Mouse (Mus musculus) bone marrow, adult 2 months (tissue): ENCODE results near the gene Speer4a. TPM values are rescaled to one million over a fixed set of nuclear protein-coding genes. Genes with fewer than 3 reads are reported as not detected.
"Not testable (repeated sequence)": the region's sequence is repeated elsewhere in the genome, so short reads cannot be mapped to it uniquely, and the experiment has no call there.

Source experiments
- H3K27ac ChIP-seq: fragments of 200-500 bp; 2 replicates; pipeline ENCODE4 v1.5.1; 2012; ENCODE audit warnings: low read depth, mild to moderate bottlenecking, control low read depth, inconsistent platforms, low read length; ENCODE audit not compliant: control insufficient read depth, poor library complexity, insufficient read depth
- H3K4me1 ChIP-seq: fragments of 200-500 bp; 2 replicates; pipeline ENCODE4 v1.6.1; 2011; ENCODE audit warnings: low read length; ENCODE audit not compliant: control insufficient read depth, insufficient read depth
- H3K4me3 ChIP-seq: fragments of 200-500 bp; replicated peaks from 2 replicates; pipeline ENCODE3; 2011; ENCODE audit warnings: mild to moderate bottlenecking, low read depth, low read length, control low read depth; ENCODE audit not compliant: control insufficient read depth
- CTCF ChIP-seq: fragments of 200-500 bp; IDR thresholded peaks from 2 replicates; pipeline ENCODE4 v1.5.1; 2011; ENCODE audit warnings: low read length, control low read depth; ENCODE audit not compliant: control insufficient read depth, insufficient read depth
- POLR2A ChIP-seq: fragments of 200-500 bp; IDR thresholded peaks from 2 replicates; pipeline ENCODE4 v1.6.1; 2011; ENCODE audit warnings: low read depth, mild to moderate bottlenecking, control low read depth, low read length, borderline replicate concordance; ENCODE audit not compliant: control insufficient read depth
- WGBS: fragments of 180-500 bp; shearing (Covaris S2); methylation state at CpG from one replicate; pipeline ENCODE4 v1.1.7; 2018; 5-methylcytosine and 5-hydroxymethylcytosine counted together
- polyA plus RNA-seq: library from polyadenylated mRNA; stranded (reverse); fragments of >200 nt; gene quantifications from 2 replicates; pipeline ENCODE4 v1.2.4, GENCODE M21; 2011; ENCODE audit warnings: low replicate concordance; ENCODE audit not compliant: missing spikeins, insufficient read depth, insufficient read length

Gene Speer4a
- polyA plus RNA-seq = not detected in 2 replicates

GRCm38 (mm10) chr5:26039458-26039857 lies at the start of gene Speer4a:
TSS of gene Speer4a (minus strand) at chr5:26039558.
- not testable (repeated sequence) for H3K4me3 ChIP-seq, H3K27ac ChIP-seq, H3K4me1 ChIP-seq
- 58% methylated on average over 2 of the region's 2 CpGs for WGBS

- H3K4me3 ChIP-seq, H3K4me1 ChIP-seq, H3K27ac ChIP-seq: not testable (repeated sequence)
Observed at GRCm38 (mm10) chr5:26079023-26079422, 39.7 kb upstream of the Speer4a start.

GRCm38 (mm10) chr5:26070716-26071115 lies 31.4 kb upstream of the Speer4a start:
- TF ChIP-seq POLR2A = no peak
- no peak for TF ChIP-seq CTCF
- no peak overlapping the region for H3K27ac ChIP-seq
- no peak overlapping the region for H3K4me3 ChIP-seq
- 84% methylated on average over 24 of the region's 24 CpGs for WGBS
- H3K4me1 ChIP-seq = no peaks in the 10 kb centered on the region

GRCm38 (mm10) chr5:26058481-26058880 lies 19.1 kb upstream of the Speer4a start, which contains the start of gene Gm7347:
TSS of gene Gm7347 (minus strand) at chr5:26058581.
- no CpG with 5 or more reads among the region's 2 CpGs for WGBS
- not testable (repeated sequence) for H3K4me3 ChIP-seq, H3K27ac ChIP-seq, H3K4me1 ChIP-seq

GRCm38 (mm10) chr5:26022816-26023215 lies 16.5 kb downstream of the Speer4a start, which contains the start of gene Gm5862:
TSS of gene Gm5862 (minus strand) at chr5:26022916.
- not testable (repeated sequence) for H3K4me3 ChIP-seq, H3K27ac ChIP-seq, H3K4me1 ChIP-seq
- WGBS = no CpG with 5 or more reads among the region's 3 CpGs

GRCm38 (mm10) chr5:26007697-26008096 lies 31.7 kb downstream of the Speer4a start:
- not testable (repeated sequence) for H3K4me3 ChIP-seq, H3K27ac ChIP-seq, H3K4me1 ChIP-seq
- 52% methylated on average over 7 of the region's 7 CpGs for WGBS

- not testable (repeated sequence) for H3K4me1 ChIP-seq, H3K4me3 ChIP-seq, H3K27ac ChIP-seq
- WGBS = 23% methylated on average over 45 of the region's 45 CpGs
Observed at GRCm38 (mm10) chr5:26006937-26007695, 32.2 kb downstream of the Speer4a start.

- not testable (repeated sequence) for H3K27ac ChIP-seq
- 69% methylated on average over 1 of the region's 2 CpGs for WGBS
Observed at GRCm38 (mm10) chr5:26004698-26005097, 34.7 kb downstream of the Speer4a start, which contains the start of gene Gm1979. TSS of gene Gm1979 (minus strand) at chr5:26004798.

GRCm38 (mm10) chr5:25988550-25988949 lies 50.8 kb downstream of the Speer4a start, which contains the start of gene Gm21698:
TSS of gene Gm21698 (minus strand) at chr5:25988650.
- H3K27ac ChIP-seq, H3K4me1 ChIP-seq, H3K4me3 ChIP-seq: not testable (repeated sequence)
- no CpG with 5 or more reads among the region's 3 CpGs for WGBS

More at GRCm38 (mm10) chr5:26004698-26005097, 34.7 kb downstream of the Speer4a start, which contains the start of gene Gm1979:
- H3K4me1 ChIP-seq, H3K4me3 ChIP-seq: not testable (repeated sequence)

Other genes with a start within 250 kb of the Speer4a start
- gene Gm21663, start 97.2 kb downstream of the Speer4a start, polyA plus RNA-seq = not detected in 2 replicates
- not detected in 2 replicates for gene Gm21671, start 85.1 kb downstream of the Speer4a start, polyA plus RNA-seq
- gene Gm21680, start 66.9 kb downstream of the Speer4a start, polyA plus RNA-seq = not detected in 2 replicates
- gene Gm21698, start 50.9 kb downstream of the Speer4a start, polyA plus RNA-seq = not detected in 2 replicates
- not detected in 2 replicates for gene Gm1979, start 34.8 kb downstream of the Speer4a start, polyA plus RNA-seq
- gene Gm5862, start 16.6 kb downstream of the Speer4a start, polyA plus RNA-seq = not detected in 2 replicates
- gene Gm7347, start 19.0 kb upstream of the Speer4a start, polyA plus RNA-seq = not detected in 2 replicates
- gene Gm10471, start 49.7 kb upstream of the Speer4a start, polyA plus RNA-seq = not detected in 2 replicates
- not detected in 2 replicates for gene 5031410I06Rik, start 65.8 kb upstream of the Speer4a start, polyA plus RNA-seq
- not detected in 2 replicates for gene Gm10220, start 81.9 kb upstream of the Speer4a start, polyA plus RNA-seq
- gene Gm7361, start 218.1 kb upstream of the Speer4a start, polyA plus RNA-seq = not detected in 2 replicates